Mouse (Mus musculus) ES-E14 (cell line): ENCODE measurements around the gene Pls1. TPM values are rescaled to one million over a fixed set of nuclear protein-coding genes. Genes with fewer than 3 reads are reported as not detected.

Experiments used
- DNase-seq: peaks from one replicate; pipeline ENCODE4 v3.0.0-alpha.2; 2013; ENCODE audit warnings: low read depth, low spot score
- H3K27ac ChIP-seq: 2 replicates; pipeline ENCODE4 v1.5.1; 2012; ENCODE audit warnings: low read depth, mild to moderate bottlenecking, low read length, moderate library complexity, mixed read lengths; ENCODE audit not compliant: poor library complexity, insufficient read depth, severe bottlenecking
- H3K36me3 ChIP-seq: 2 replicates; pipeline ENCODE4 v1.6.1; 2012; ENCODE audit warnings: mild to moderate bottlenecking, low read length, moderate library complexity, mixed read lengths; ENCODE audit not compliant: control insufficient read depth, poor library complexity, insufficient read depth, severe bottlenecking
- H3K4me1 ChIP-seq, 2 experiments: fragments of 150-350 bp in 1 of 2; sonication (generic) in 1 of 2; 2 replicates each; pipeline ENCODE4 v1.6.1; 2012; ENCODE audit warnings: low read length in 2 of 2, mild to moderate bottlenecking in 1 of 2, mixed read lengths in 1 of 2; ENCODE audit not compliant: control insufficient read depth in 2 of 2, insufficient read depth in 2 of 2, poor library complexity in 1 of 2
- H3K4me3 ChIP-seq, 2 experiments: fragments of 150-350 bp in 1 of 2; sonication (generic) in 1 of 2; 2 replicates each; pipeline ENCODE4 v1.5.1; 2012; ENCODE audit warnings: low read length in 2 of 2, low read depth in 1 of 2, mild to moderate bottlenecking in 1 of 2, mixed read lengths in 1 of 2; ENCODE audit not compliant: insufficient read depth in 1 of 2, poor library complexity in 1 of 2, severe bottlenecking in 1 of 2
- H3K9ac ChIP-seq: 2 replicates; pipeline ENCODE4 v1.6.1; 2012; ENCODE audit warnings: low read depth, mild to moderate bottlenecking, low read length, mixed read lengths; ENCODE audit not compliant: poor library complexity, insufficient read depth, severe bottlenecking
- H3K9me3 ChIP-seq: fragments of 150-350 bp; sonication (generic); 2 replicates; pipeline ENCODE4 v1.6.1; 2012; ENCODE audit warnings: low read depth, mild to moderate bottlenecking, low read length; ENCODE audit not compliant: control insufficient read depth, insufficient read depth
- CHD2 ChIP-seq: IDR thresholded peaks from 2 replicates; pipeline ENCODE4 v1.6.1; 2014; ENCODE audit warnings: mild to moderate bottlenecking, low read depth, low read length, inconsistent platforms
- HCFC1 ChIP-seq: IDR thresholded peaks from 2 replicates; pipeline ENCODE4 v1.6.1; 2012; ENCODE audit warnings: low read length, inconsistent platforms, borderline replicate concordance; ENCODE audit not compliant: insufficient read depth
- MAFK ChIP-seq: IDR thresholded peaks from 2 replicates; pipeline ENCODE4 v1.6.1; 2014; ENCODE audit warnings: mild to moderate bottlenecking, low read depth, low read length, inconsistent platforms; ENCODE audit not compliant: insufficient read depth
- ZC3H11A ChIP-seq: IDR thresholded peaks from 2 replicates; pipeline ENCODE4 v1.6.1; 2012; ENCODE audit warnings: low read depth, mild to moderate bottlenecking, inconsistent platforms, low read length, borderline replicate concordance
- ZNF384 ChIP-seq: IDR thresholded peaks from 2 replicates; pipeline ENCODE4 v1.6.1; 2012; ENCODE audit warnings: low read depth, low read length, inconsistent platforms
- in situ Hi-C, 2 experiments: fragments of 600-800 bp; cut with MboI; formaldehyde crosslinking; loops; one replicate each; pipeline ENCODE4 v1.15.1; 2025; ENCODE audit warnings: low sequenced_read_pairs in 2 of 2, inconsistent platforms in 1 of 2; ENCODE audit not compliant: unreplicated experiment in 2 of 2
- total RNA-seq: library from RNA; depleted of rRNA; stranded (reverse); fragments of 300-350 nt; gene quantifications from 2 replicates; pipeline ENCODE4 v1.2.3, GENCODE M21; 2012

Gene Pls1
- total RNA-seq, 1 experiment = 3.0 TPM

DNA sequence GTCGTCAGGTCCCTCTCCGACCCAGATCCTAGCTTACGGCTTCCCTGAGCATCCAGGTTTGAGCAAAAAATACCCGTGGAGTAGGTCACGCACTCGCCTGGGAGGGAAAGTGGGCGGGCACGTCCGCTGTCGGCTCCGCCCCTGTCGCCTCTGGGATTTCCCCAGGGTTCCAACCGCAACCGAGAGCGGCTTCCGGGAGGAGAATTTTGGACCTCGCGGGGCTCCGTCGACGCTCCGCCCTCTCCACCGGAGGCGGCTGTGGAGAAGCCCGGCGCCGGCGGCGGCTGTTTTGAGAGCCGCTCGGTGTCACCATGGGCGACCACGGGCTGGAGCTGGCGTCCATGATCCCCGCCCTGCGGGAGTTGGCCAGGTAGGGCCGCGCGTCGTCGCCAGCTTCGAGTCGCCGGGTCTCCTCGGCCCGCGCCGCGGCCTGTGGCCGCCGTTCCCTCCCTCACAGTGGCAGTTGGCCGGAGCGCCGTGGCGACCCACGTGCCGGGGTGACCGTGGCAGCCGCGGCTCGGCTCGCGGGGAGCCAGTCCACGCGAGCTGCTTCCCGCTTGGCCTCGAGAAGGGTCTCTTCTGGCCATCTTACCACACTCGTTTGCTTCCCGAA, 12.4 kb upstream of the Pls1 start, which contains the start of gene Atr:
Atr (plus strand) TSS at position 184 of the 613 bp plus-strand sequence.
- in situ Hi-C loops = no loop called here
- no peak within 1 kb of the TSS for H3K27ac ChIP-seq
- H3K4me1 ChIP-seq = peaks cover 0 to 6% of the 10 kb centered on the region in 2 experiments; a peak in 1 of 4 replicates
- H3K4me3 ChIP-seq = peak within 1 kb of the TSS; percentile 86 to 89
- TF ChIP-seq ZC3H11A (no peak), CHD2 (no peak), HCFC1 (peak; percentile 39)
- DNase-seq = peak; percentile 82
- peak within 1 kb of the TSS; percentile 93 for H3K9ac ChIP-seq
- H3K9me3 ChIP-seq = no peaks in the 10 kb centered on the region
- H3K36me3 ChIP-seq = no peaks in the 10 kb centered on the region

DNA sequence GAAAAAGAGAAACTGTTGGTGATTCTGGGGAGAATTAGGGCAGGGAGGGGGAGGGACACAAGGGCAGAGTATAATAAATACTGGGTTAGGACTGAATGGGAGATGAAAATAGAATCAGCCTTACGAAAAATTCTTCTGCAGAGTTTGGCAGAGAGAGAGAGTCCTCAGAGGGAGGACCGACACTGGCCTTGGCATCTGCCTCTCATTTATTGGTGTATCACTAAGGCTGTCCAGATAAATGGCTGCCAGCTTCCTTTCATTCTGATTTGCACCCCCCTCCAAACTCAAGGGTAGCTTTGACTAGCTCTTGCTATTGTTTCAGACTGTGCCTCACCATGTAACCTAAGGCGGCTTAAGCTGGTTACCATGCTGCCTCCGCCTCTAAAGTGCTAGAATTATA, 10.9 kb upstream of the Pls1 start:
- in situ Hi-C loops = no loop called here
- H3K27ac ChIP-seq = no peak overlapping the region
- H3K4me1 ChIP-seq = peaks cover 0 to 6% of the 10 kb centered on the region in 2 experiments; a peak in 1 of 4 replicates
- TF ChIP-seq ZNF384 = no peak
- TF ChIP-seq CHD2 = no peak
- no peak for TF ChIP-seq MAFK
- TF ChIP-seq HCFC1 = no peak
- TF ChIP-seq ZC3H11A = no peak
- DNase-seq = no peak
- H3K9ac ChIP-seq = no peak overlapping the region
- H3K36me3 ChIP-seq = no peaks in the 10 kb centered on the region
- no peak overlapping the region for H3K4me3 ChIP-seq
- no peaks in the 10 kb centered on the region for H3K9me3 ChIP-seq

DNA sequence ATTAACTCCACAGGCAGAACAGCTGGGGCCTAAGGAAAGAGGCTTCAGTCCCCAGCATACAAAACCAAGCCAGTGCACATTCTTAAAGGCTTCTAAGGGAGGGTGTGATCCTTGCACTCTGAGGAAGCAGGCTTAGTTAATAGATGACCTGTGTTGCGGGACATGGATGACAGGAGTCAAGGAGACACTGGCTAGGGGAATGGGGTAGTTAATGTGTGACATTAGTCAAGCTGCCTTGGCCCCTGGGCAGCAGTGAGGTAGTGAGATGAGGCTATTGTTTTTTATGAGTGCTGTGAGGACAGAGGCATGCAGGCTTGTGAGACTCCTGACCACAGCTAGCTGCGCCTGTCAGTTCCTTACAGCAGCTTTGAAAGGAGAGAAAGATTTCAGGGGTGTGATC, 9.8 kb upstream of the Pls1 start:
- no peaks in the 10 kb centered on the region for H3K36me3 ChIP-seq
- no peaks in the 10 kb centered on the region for H3K9me3 ChIP-seq
- no peak overlapping the region for H3K27ac ChIP-seq
- H3K4me3 ChIP-seq = no peak overlapping the region
- in situ Hi-C loops = no loop called here
- H3K9ac ChIP-seq = no peak overlapping the region
- TF ChIP-seq HCFC1 (no peak), MAFK (no peak), CHD2 (no peak), ZNF384 (no peak), ZC3H11A (no peak)
- DNase-seq = no peak
- peaks cover 0 to 6% of the 10 kb centered on the region in 2 experiments; a peak in 1 of 4 replicates for H3K4me1 ChIP-seq

DNA sequence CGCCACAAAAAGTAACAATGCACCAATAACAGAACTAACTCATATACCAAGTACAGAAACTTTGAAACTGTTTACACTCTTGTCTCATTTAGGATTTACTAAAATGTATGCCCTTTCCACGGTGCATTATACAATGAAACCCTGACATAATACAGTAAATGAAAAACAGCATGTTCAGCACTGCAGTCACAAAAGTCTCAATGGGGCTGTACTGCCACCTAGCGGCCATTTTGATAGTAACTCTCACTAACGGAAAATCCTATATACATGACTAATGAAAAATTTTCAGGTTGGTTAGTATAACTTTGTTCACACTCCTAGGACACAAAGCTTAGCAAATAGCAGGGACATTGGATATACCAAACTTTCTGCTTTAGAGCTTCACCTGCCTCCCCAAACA, 7.8 kb upstream of the Pls1 start:
- Histone ChIP-seq H3K27ac (no peak overlapping the region), H3K36me3 (no peaks in the 10 kb centered on the region), H3K9ac (no peak overlapping the region), H3K9me3 (no peaks in the 10 kb centered on the region), H3K4me3 (no peak overlapping the region), H3K4me1 (no peaks in the 10 kb centered on the region)
- in situ Hi-C loops = no loop called here
- DNase-seq = peak; percentile 60
- TF ChIP-seq MAFK (peak; percentile 94), ZNF384 (no peak), ZC3H11A (peak; percentile 47; the same call in 1 of the 2 replicates), HCFC1 (no peak), CHD2 (no peak)

DNA sequence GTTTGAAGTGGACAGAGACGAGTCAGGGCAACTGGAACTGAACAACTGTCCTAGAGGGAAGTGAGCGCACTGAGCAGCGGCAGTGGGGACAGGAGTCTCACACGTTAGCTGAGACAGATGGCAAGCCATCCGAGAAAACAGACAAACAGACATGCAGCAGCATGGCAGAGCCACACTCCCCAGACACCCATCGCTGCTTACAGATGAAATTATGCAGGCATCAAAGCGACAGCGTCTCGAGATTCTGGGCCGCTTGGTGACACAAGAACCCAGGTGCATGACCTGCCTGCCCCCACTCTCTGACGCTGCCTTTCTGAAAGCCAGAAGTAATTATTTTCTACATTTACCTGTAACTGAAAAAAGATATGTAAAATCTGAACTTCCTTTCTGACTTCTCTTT, 6.6 kb upstream of the Pls1 start:
- no peaks in the 10 kb centered on the region for H3K4me1 ChIP-seq
- H3K9ac ChIP-seq = no peak overlapping the region
- in situ Hi-C loops = no loop called here
- H3K9me3 ChIP-seq = no peaks in the 10 kb centered on the region
- TF ChIP-seq ZNF384 (no peak), CHD2 (no peak), ZC3H11A (no peak), HCFC1 (no peak), MAFK (no peak)
- H3K27ac ChIP-seq = no peak overlapping the region
- H3K4me3 ChIP-seq = no peak overlapping the region
- no peak for DNase-seq
- H3K36me3 ChIP-seq = no peaks in the 10 kb centered on the region
